In the genomic region with DNA sequence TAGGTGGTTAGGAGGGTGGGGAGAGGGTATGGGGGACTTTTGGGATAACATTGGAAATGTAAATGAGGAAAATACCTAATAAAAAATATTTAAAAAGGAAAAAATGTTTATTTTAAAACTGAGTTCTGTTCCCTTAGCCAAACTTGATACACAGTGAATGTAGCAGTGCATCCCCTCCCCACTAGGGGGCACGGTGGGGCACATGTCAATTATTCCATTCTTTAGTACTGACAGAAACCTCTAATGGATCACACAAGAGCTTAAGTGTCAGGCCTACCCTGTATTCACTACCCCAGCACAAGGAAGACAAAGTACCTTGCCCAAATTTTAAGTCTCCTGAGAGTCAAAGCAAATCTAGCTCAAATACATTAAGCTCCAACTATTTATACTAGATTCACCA, we compare ENCODE assay signal across 9 mouse cellular contexts. TPM values are rescaled to one million over a fixed set of nuclear protein-coding genes. Genes with fewer than 3 reads are reported as not detected.
DNase-seq lines count a peak whose midpoint lies in the region; ATAC-seq and TF ChIP-seq lines count a peak whose summit lies in the region.
"Had no signal": no experiment of that assay in that cellular context is flagged by ENCODE, and none has a peak within 500 bp of the region (broad histone marks: within the 10 kb centered on the region; RNA-seq: fewer than 3 reads in every experiment).

No protein-coding gene starts in this region.

- 5% methylated on average over 1 of the region's 1 CpGs for WGBS in hindbrain, embryonic 10.5 days
- WGBS in hindbrain, embryonic 16.5 days: 4% methylated on average over 1 of the region's 1 CpGs
- 3% methylated on average over 1 of the region's 1 CpGs for WGBS in large intestine, adult 2 months

- TF ChIP-seq EP300 in CH12.LX (IDR thresholded peaks at IDR 0.05; ENCODE audit: low read length): no peak

- peak; percentile 56 for TF ChIP-seq RAD21 in CH12.LX (IDR thresholded peaks at IDR 0.05; ENCODE audit: low read depth, low read length)

- in situ Hi-C loops in CH12.LX (cut with MboI; ENCODE audit: low pct_ligation_motif_present, low pct_unique_long_range_greater_than_20kb, low sequenced_read_pairs): loop anchor here (25.0 kb wide), 1 partner anchor 177 kb away; no protein-coding TSS in a partner anchor

- DNase-seq in hindbrain, embryonic 10.5 days (ENCODE audit: low spot score): peak; percentile 37
- peak; percentile 29 for DNase-seq in CH12.LX (ENCODE audit: extremely low read depth)
- DNase-seq in adrenal gland, adult 8-10 months: peak; percentile 26
- DNase-seq in embryo, embryonic 9.5 days (ENCODE audit: extremely low spot score): peak; percentile 35
- DNase-seq in large intestine, adult 2 months (ENCODE audit: low read depth, low spot score): peak; percentile 2
- DNase-seq in urinary bladder, postnatal 4 days (ENCODE audit: low spot score in 2 of 2): peak; percentile 18 to 63

- no peaks in the 10 kb centered on the region for H3K4me1 ChIP-seq in hindbrain, embryonic 10.5 days (replicated peaks)
- H3K4me1 ChIP-seq in hindbrain, embryonic 16.5 days (ENCODE audit: control insufficient read depth, insufficient read depth, low read depth, low read length): no peaks in the 10 kb centered on the region
- no peaks in the 10 kb centered on the region for H3K4me1 ChIP-seq in CH12.LX (ENCODE audit: control insufficient read depth in 1 of 2, insufficient read depth in 2 of 2)

- no peak overlapping the region for H3K4me3 ChIP-seq in hindbrain, embryonic 10.5 days
- no peak overlapping the region for H3K4me3 ChIP-seq in hindbrain, embryonic 16.5 days (ENCODE audit: low read length)
- no peak overlapping the region for H3K4me3 ChIP-seq in CH12.LX (replicated peaks in 1 of 3; ENCODE audit: low read depth in 2 of 3, low read length in 2 of 3, poor library complexity in 1 of 3)

- TF ChIP-seq POLR2A in CH12.LX (IDR thresholded peaks at IDR 0.05; ENCODE audit: low read depth, low read length): no peak

- H3K9me3 ChIP-seq in hindbrain, embryonic 10.5 days: no peaks in the 10 kb centered on the region
- H3K9me3 ChIP-seq in hindbrain, embryonic 16.5 days (ENCODE audit: control insufficient read depth, low read length): no peaks in the 10 kb centered on the region
- no peaks in the 10 kb centered on the region for H3K9me3 ChIP-seq in CH12.LX (replicated peaks; ENCODE audit: low read length)

- H3K79me2 ChIP-seq in CH12.LX (replicated peaks; ENCODE audit: control insufficient read depth, extremely low read depth, insufficient read depth, poor library complexity, severe bottlenecking): no peaks in the 10 kb centered on the region

- H3K9ac ChIP-seq in hindbrain, embryonic 16.5 days (ENCODE audit: low read depth, low read length): no peak overlapping the region
- H3K9ac ChIP-seq in CH12.LX (ENCODE audit: insufficient read depth, low read depth): no peak overlapping the region

- no peak overlapping the region for H3K4me2 ChIP-seq in hindbrain, embryonic 16.5 days (ENCODE audit: low read length)
- H3K4me2 ChIP-seq in CH12.LX (ENCODE audit: insufficient read depth, low read depth, poor library complexity, severe bottlenecking): no peak overlapping the region

- dilution Hi-C loops in CH12.LX (cut with MboI; ENCODE audit: extremely low pct_ligation_motif_present, extremely low pct_unique_long_range_greater_than_20kb, low sequenced_read_pairs): no loop called here

- TF ChIP-seq CTCF in CH12.LX (conservative IDR thresholded peaks at IDR 0.05 in 1 of 2, IDR thresholded peaks at IDR 0.05 in 1 of 2; ENCODE audit: low read depth in 2 of 2, low read length in 2 of 2): peak; percentile 73 to 81

- no peak for ATAC-seq in hindbrain, embryonic 16.5 days
- peak; percentile 52; the same call in 1 of the 2 replicates for ATAC-seq in megakaryocyte, adult 5-6 weeks (ENCODE audit: poor library complexity, severe bottlenecking)

- H3K36me3 ChIP-seq in hindbrain, embryonic 10.5 days: no peaks in the 10 kb centered on the region
- H3K36me3 ChIP-seq in hindbrain, embryonic 16.5 days (ENCODE audit: control insufficient read depth, insufficient read depth, low read length): no peaks in the 10 kb centered on the region
- H3K36me3 ChIP-seq in CH12.LX (replicated peaks in 1 of 2; ENCODE audit: control insufficient read depth in 1 of 2, insufficient read depth in 1 of 2, low read length in 1 of 2): no peaks in the 10 kb centered on the region

- no peak overlapping the region for H3K27ac ChIP-seq in hindbrain, embryonic 10.5 days
- no peak overlapping the region for H3K27ac ChIP-seq in hindbrain, embryonic 16.5 days (ENCODE audit: low read depth, low read length)
- no peak overlapping the region for H3K27ac ChIP-seq in CH12.LX (ENCODE audit: insufficient read depth, low read depth)

- no peaks in the 10 kb centered on the region for H3K27me3 ChIP-seq in hindbrain, embryonic 10.5 days (ENCODE audit: insufficient read depth, poor library complexity, severe bottlenecking)
- no peaks in the 10 kb centered on the region for H3K27me3 ChIP-seq in hindbrain, embryonic 16.5 days (replicated peaks; ENCODE audit: control insufficient read depth, insufficient read depth, low read length)
- H3K27me3 ChIP-seq in CH12.LX (replicated peaks): peaks cover 8% of the 10 kb centered on the region

TF ChIP-seq in CH12.LX, 34 proteins besides CTCF, POLR2A, EP300 and RAD21:
- TF ChIP-seq ZC3H11A (IDR thresholded peaks at IDR 0.05; ENCODE audit: low read depth, low read length): no peak; the same call in 1 of the 2 replicates
- TF ChIP-seq MAX (IDR thresholded peaks at IDR 0.05; ENCODE audit: low read length): 0 out of 2 replicates have a peak, but pooled peaks have one; percentile 31
- peak; percentile 69 for TF ChIP-seq SMC3 (IDR thresholded peaks at IDR 0.05; ENCODE audit: low read depth, low read length)
- no peak for TF ChIP-seq MXI1 (IDR thresholded peaks at IDR 0.05; ENCODE audit: low read depth, low read length)
- TF ChIP-seq MYC (IDR thresholded peaks at IDR 0.05; ENCODE audit: low read depth, low read length): peak; percentile 60; the same call in 1 of the 2 replicates
- no peak for TF ChIP-seq PAX5 (IDR thresholded peaks at IDR 0.05; ENCODE audit: low read length)
- TF ChIP-seq ZMIZ1 (IDR thresholded peaks at IDR 0.05; ENCODE audit: low read depth, low read length): no peak
- TF ChIP-seq USF1 (IDR thresholded peaks at IDR 0.05; ENCODE audit: low read depth, low read length): no peak
- no peak for TF ChIP-seq SIN3A (IDR thresholded peaks at IDR 0.05; ENCODE audit: low read length)
- TF ChIP-seq JUND (conservative IDR thresholded peaks at IDR 0.05; ENCODE audit: low read depth, low read length): no peak

RNA-seq across cellular contexts. Expression of a gene that starts 17.2 kb away (rescaled TPM):
- polyA plus RNA-seq in hindbrain, embryonic 10.5 days (2016; fragmentation: Nextera tagmentation; extraction: Ambion mirVana): 0.33 TPM in 1 of 2 replicates, not detected in the other
- polyA plus RNA-seq in hindbrain, embryonic 16.5 days (2015; fragmentation: Nextera tagmentation; extraction: Ambion mirVana): 0.30 TPM in 1 of 2 replicates, not detected in the other
- total RNA-seq in CH12.LX (2012; rRNA removed) (not detected in 2 replicates), CH12.LX (2014; rRNA removed) (not detected in 2 replicates)
- polyA plus RNA-seq in CH12.LX (2012; ENCODE audit: insufficient read length, low read depth): not detected in 2 replicates
- total RNA-seq in adrenal gland, adult 8-10 months (2022): not detected
- not detected in 2 replicates for polyA plus RNA-seq in large intestine, adult 2 months (2012; rRNA removed)
- not detected in 2 replicates for total RNA-seq in megakaryocyte, adult 5-6 weeks (2015)
- total RNA-seq in megakaryocyte, adult 5-6 weeks (2017): not detected in 2 replicates
- total RNA-seq: left cerebral cortex, postnatal 10 days had no signal

RNA-seq across cellular contexts. Expression of a gene that starts 20.8 kb away (rescaled TPM):
- not detected in 2 replicates for polyA plus RNA-seq in hindbrain, embryonic 10.5 days (2016; fragmentation: Nextera tagmentation; extraction: Ambion mirVana)
- not detected in 2 replicates for polyA plus RNA-seq in hindbrain, embryonic 16.5 days (2015; fragmentation: Nextera tagmentation; extraction: Ambion mirVana)
- total RNA-seq in CH12.LX (2012; rRNA removed) (not detected in 2 replicates), CH12.LX (2014; rRNA removed) (not detected in 2 replicates)
- not detected in 2 replicates for polyA plus RNA-seq in CH12.LX (2012; ENCODE audit: insufficient read length, low read depth)
- not detected for total RNA-seq in adrenal gland, adult 8-10 months (2022)
- not detected in 2 replicates for polyA plus RNA-seq in large intestine, adult 2 months (2012; rRNA removed)
- 0.14 TPM in 1 of 2 replicates, not detected in the other for total RNA-seq in megakaryocyte, adult 5-6 weeks (2015)
- total RNA-seq in megakaryocyte, adult 5-6 weeks (2017): not detected in 2 replicates
- total RNA-seq: left cerebral cortex, postnatal 10 days had no signal

RNA-seq across cellular contexts. Expression of a gene that starts 59.4 kb away (rescaled TPM):
- not detected in 2 replicates for polyA plus RNA-seq in hindbrain, embryonic 10.5 days (2016; fragmentation: Nextera tagmentation; extraction: Ambion mirVana)
- not detected in 2 replicates for polyA plus RNA-seq in hindbrain, embryonic 16.5 days (2015; fragmentation: Nextera tagmentation; extraction: Ambion mirVana)
- not detected in 2 replicates for total RNA-seq in CH12.LX (2012; rRNA removed)
- total RNA-seq in CH12.LX (2014; rRNA removed): not detected in 2 replicates
- not detected in 2 replicates for polyA plus RNA-seq in CH12.LX (2012; ENCODE audit: insufficient read length, low read depth)
- total RNA-seq in adrenal gland, adult 8-10 months (2022): not detected
- not detected in 2 replicates for polyA plus RNA-seq in large intestine, adult 2 months (2012; rRNA removed)
- not detected in 2 replicates for total RNA-seq in megakaryocyte, adult 5-6 weeks (2015)
- total RNA-seq in megakaryocyte, adult 5-6 weeks (2017): not detected in 2 replicates
- total RNA-seq: left cerebral cortex, postnatal 10 days had no signal
